ENCODE assay signal across 16 mouse cellular contexts in the genomic region with DNA sequence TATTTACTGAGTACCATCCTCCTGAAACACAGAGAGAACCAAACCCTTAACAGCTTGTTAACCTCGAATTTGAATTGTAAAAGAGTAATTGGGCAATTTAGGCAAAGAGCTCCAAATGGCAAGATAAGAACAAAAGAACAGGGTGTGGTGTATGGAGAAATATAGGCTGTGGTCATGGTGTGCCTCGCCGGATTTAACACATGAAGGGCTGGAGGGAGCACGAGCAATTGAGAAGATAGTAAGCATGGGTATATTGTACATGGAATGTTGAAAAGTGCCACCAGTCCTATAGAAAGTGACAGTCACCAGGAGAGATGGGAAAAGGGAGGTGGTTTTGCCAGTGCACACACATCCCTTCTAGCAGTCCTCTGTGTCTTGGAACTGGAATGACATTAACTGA.
"Had no signal": no experiment of that assay in that cellular context is flagged by ENCODE, and none has a peak within 500 bp of the region (broad histone marks: within the 10 kb centered on the region; RNA-seq: fewer than 3 reads in every experiment).

No protein-coding gene starts in this region.

- H3K4me2 ChIP-seq: limb, embryonic 12.5 days; liver, embryonic 13.5 days; lung, embryonic 15.5 days; midbrain, embryonic 11.5 days; midbrain, embryonic 15.5 days had no signal

- H3K36me3 ChIP-seq: limb, embryonic 12.5 days; liver, embryonic 13.5 days; lung, embryonic 15.5 days; midbrain, embryonic 15.5 days had no signal

- DNase-seq: kidney, postnatal 4 days; liver; liver, embryonic 13.5 days; liver, postnatal 0 days; lung, postnatal 14 days; spleen, adult 18-20 months; thymus, adult 18-20 months; thymus, postnatal 14 days had no signal

- H3K9ac ChIP-seq: limb, embryonic 12.5 days; liver, embryonic 13.5 days; liver, postnatal 0 days; lung, embryonic 15.5 days; midbrain, embryonic 15.5 days had no signal

- H3K27me3 ChIP-seq: limb, embryonic 12.5 days; liver, embryonic 13.5 days; lung, embryonic 15.5 days; megakaryocyte, embryonic 14.5 days; midbrain, embryonic 15.5 days had no signal

- H3K27ac ChIP-seq: kidney, postnatal 0 days; layer of hippocampus, adult 2 months; limb, embryonic 12.5 days; liver, embryonic 13.5 days; lung, embryonic 15.5 days; macrophage; midbrain, embryonic 15.5 days had no signal

- H3K4me3 ChIP-seq: layer of hippocampus, adult 2 months; limb, embryonic 12.5 days; liver, embryonic 13.5 days; lung, embryonic 15.5 days; megakaryocyte, embryonic 14.5 days; midbrain, embryonic 15.5 days had no signal

- H3K9me3 ChIP-seq: limb, embryonic 12.5 days; liver, embryonic 13.5 days; lung, embryonic 15.5 days; midbrain, embryonic 15.5 days had no signal

- H3K4me1 ChIP-seq: liver, embryonic 13.5 days; megakaryocyte, embryonic 14.5 days had no signal

- ATAC-seq: liver, postnatal 0 days; midbrain, embryonic 15.5 days had no signal
